Mouse (Mus musculus): ENCODE results near the gene R3hdml. TPM values are rescaled to one million over a fixed set of nuclear protein-coding genes. Genes with fewer than 3 reads are reported as not detected.
"Not testable (repeated sequence)": the region's sequence is repeated elsewhere in the genome, so short reads cannot be mapped to it uniquely, and the experiment has no call there.

The R3hdml gene
- total RNA-seq (2021), result not detected
- long read RNA-seq, experiment 1, result 0 reads
- long read RNA-seq, experiment 2, result 0 reads

DNA sequence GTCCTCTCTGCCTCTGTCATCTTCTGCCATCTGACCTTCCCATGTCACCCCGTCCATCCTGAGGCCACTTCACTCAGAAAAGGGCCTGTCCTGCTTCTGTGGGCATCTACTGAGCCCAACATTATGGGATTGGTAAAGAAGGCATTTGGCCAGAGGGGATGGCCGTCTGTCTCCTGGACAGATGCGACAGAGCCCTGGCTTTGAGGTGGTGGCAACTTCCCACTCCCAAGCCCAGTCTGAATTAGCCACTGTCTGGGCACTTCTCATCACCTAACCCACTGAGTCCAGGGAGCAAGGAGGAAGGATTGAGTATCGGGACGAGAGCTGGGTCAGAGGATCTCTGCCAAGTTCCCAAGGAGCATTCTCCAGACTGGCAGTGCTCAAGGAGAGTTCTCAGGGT, at the start of gene R3hdml:
R3hdml (plus strand) TSS at position 301 of the 400 bp plus-strand sequence.
- DNase-seq (ENCODE audit: low spot score in 2 of 2), result no peak

DNA sequence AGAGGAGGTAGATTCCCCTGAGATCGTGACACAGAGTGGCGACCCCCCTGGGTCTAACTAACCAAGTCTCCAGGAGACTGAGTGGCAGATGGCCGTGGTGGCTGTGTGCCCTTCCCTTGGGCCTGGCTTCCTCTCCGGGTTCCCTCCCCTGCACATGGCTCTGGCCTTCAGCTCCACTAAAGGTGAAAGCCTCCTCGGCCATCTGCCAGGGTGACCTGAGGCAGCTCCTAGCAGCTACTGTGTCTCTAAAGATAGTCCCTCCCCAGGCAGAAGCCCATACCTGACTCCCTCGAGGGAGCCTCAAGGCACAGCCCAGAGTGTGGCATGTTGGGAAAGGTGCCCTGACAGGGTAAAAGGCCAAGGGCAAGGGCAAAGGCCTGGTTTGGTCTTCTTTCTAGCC, 48.6 kb upstream of the R3hdml start:
- no peak for DNase-seq (ENCODE audit: low spot score in 2 of 2)

DNA sequence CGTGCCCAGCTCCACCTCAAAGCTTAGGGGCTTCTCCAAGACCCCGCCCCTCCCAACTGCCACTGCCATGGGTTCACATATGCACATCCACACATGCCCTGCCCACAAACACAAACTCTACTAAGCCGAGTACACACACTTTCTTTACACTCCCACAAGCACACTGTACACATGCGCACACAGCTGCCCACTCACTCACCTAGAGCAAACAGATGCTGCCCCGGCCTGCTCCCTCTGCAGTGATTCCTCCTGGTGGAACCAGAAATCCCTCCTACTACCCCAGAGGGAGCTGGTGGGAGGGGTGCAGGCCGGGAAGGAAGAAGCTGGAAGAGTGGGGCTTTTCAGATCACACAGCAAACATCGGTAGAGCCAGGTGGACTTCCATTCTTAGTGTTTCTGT, 48.1 kb upstream of the R3hdml start:
- no peak for DNase-seq (ENCODE audit: low spot score in 2 of 2)

DNA sequence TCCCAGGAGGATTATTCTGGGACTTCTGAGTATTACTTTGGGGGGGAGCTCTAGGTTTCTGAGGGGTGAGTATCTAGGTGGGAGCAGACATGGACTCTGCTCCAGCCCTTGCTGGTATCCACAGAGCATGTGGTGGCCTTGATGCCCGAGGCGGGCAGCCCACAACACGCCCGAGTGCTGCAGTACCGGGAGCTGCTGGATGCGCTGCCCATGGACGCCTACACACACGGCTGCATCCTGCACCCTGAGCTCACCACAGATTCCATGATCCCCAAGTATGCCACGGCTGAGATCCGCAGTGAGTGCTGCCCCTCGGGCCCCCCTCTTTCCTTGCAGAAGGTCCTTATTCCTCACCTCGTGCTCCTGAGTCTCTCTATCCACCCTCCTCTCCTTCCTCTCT, 44.7 kb upstream of the R3hdml start:
- DNase-seq (ENCODE audit: low spot score in 2 of 2), result no peak

DNA sequence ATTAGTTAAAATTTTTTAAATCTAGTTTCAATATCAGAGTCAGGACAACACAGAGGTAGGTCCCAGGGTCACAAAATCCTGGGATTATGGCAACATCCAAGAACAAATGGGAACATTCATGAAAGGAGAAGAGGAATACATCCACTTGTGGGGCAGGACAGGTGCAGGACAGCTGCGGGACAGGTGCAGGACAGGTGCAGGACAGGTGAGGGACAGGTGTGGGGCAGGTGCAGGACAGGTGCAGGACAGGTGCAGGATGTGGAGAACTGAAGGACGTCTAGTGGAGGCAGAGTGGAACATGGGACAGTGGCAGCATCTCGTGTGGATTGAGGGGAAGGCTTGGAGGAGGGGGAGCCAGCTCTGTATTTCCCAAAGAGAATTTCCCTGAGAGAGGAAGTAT, 42.8 kb upstream of the R3hdml start:
- no peak for DNase-seq (ENCODE audit: low spot score in 2 of 2)

DNA sequence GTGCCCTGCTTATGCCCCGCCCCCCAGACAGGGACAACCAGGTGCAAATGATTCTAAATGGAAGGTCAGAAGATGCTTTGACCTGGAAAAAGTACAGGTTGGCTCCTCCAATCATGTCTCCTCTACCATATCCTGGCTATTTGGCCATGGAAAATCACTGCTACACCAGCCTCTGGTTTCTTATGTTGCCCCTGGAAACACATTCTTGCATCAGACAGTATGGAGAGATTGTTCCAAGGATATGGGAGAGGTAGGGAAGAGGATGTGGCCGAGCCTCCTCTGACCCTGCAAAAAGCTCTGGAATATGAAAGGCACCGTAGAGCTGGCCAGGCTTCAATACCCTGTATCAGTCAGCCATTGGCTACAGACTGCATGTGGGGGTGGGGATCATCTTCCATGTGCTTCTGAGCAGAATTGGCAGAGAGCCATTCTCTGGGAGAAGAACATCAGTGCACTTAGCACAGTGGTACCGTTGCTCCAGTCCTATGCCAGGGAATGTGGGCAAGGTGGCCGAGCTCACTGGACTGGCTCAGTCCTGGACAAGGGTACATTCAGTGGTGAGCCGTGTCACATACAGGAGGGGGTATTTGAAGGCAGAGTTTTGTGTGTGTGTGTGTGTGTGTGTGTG, 41.3 kb upstream of the R3hdml start:
- DNase-seq (ENCODE audit: low spot score in 2 of 2), result no peak

DNA sequence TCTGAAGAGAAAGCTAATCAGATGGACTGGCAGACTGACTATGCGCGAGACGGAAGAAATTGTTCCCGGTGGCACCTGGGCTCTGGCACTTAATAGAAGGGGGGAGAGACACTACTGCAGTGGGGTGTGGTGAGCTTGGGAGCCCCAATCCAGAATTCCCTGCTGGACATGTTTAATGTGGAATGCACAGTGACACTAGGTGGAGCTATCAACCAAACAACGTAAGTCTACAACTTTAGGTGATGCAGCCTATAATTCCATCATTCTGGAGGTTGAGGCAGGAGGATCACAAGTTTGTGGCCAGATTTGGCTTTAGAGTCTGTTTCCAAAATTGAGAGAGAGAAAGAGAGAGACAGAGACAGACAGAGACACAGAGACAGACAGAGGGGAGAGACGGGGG, 39.4 kb upstream of the R3hdml start:
- DNase-seq (ENCODE audit: low spot score in 2 of 2), result no peak

DNA sequence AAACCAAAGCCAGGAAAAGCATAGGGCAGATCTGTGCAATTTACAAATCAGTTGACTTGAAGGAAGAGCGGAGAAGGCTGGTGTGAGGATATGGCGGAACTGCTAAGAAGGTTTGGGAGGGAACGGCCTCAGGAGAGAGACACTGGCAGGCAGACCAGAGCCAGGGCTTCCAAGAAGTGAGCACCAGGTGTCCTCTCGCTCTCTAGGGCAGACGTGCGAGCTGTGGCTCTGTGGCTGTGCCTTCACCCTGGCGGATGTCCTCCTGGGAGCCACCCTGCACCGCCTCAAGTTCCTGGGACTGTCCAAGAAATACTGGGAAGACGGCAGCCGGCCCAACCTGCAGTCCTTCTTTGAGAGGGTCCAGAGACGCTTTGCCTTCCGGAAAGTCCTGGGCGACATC, 38.7 kb upstream of the R3hdml start:
- DNase-seq (ENCODE audit: low spot score in 2 of 2), result no peak

- no peak for DNase-seq (ENCODE audit: low spot score in 2 of 2)
Observed at GRCm38 (mm10) chr2:163458539-163459265, 33.4 kb upstream of the R3hdml start.

- no peak for DNase-seq (ENCODE audit: low spot score in 2 of 2)
Observed at GRCm38 (mm10) chr2:163459380-163459779, 32.7 kb upstream of the R3hdml start.

GRCm38 (mm10) chr2:163460622-163461021, 31.5 kb upstream of the R3hdml start:
- no peak for DNase-seq (ENCODE audit: low spot score in 2 of 2)

- DNase-seq (ENCODE audit: low spot score in 2 of 2), result not testable (repeated sequence)
Observed at GRCm38 (mm10) chr2:163461307-163461706, 30.8 kb upstream of the R3hdml start.

DNA sequence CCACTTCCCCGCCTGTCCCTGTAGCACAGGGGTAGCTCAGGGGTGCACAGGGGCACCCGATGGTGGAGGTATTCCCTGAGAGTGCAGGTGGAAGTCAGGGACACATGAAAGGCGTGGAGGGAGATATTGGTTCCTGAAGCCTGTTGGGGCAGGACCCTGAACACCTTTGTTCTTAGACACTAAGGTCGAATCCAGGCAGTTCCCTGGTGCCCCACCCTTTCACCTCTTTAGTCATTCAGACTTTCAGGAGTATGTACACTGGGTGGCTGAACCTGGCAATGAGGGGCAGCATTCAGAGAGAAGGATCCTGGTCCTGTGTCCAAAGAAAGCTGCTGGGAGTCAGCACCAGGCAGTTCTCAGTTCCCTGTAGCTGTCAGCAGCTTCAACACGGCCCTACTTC, 29.7 kb upstream of the R3hdml start:
- no peak for DNase-seq (ENCODE audit: low spot score in 2 of 2)

- no peak for DNase-seq (ENCODE audit: low spot score in 2 of 2)
Observed at GRCm38 (mm10) chr2:163462801-163463200, 29.3 kb upstream of the R3hdml start.

DNA sequence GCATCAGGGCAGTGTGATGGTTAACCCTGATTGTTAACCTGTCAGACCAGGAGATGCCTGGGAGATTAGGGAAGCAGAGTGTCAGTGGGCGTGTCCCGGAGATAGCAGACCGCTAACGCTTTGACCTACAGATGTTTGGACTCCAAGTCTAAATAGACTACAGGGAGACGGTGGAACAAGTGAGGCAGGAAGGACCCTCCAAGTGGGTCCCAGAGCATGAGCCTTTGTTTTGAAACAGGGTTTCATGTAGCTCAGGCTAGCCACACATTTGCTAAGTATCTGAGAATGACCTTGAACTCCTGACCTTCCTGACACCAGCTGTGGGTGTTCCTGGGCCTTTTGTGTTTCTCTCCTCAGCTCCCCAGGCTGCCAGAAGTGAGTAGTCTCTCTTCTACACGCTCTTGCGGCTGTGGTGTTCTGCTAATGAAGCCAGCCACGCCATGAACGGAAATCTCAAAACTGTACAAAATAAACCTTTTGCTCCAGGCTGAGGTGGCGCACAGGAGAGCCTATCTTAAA, 28.8 kb upstream of the R3hdml start:
- DNase-seq (ENCODE audit: low spot score in 2 of 2), result no peak

GRCm38 (mm10) chr2:163463998-163464397, 28.1 kb upstream of the R3hdml start:
- DNase-seq (ENCODE audit: low spot score in 2 of 2), result no peak

DNA sequence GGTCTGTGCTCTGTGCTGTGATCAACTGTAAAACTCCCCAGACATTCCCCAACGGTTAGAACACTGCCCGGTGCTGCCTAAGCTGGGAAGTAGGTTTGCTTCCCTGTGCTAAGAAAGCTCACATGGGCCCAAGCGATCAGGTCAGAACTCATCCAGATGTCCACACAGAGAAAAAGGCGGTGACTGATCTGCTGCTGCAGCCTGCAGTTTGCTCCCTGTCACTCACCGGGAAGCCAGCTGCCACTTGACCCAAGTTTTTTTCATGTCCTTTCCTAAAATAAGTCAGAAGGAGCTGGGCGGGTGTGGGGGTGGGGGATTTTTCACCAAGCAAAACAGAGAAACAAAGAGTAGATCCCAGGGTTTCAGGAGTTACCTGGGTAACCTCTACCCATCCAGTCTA, 27.6 kb upstream of the R3hdml start:
- no peak for DNase-seq (ENCODE audit: low spot score in 2 of 2)

GRCm38 (mm10) chr2:163466771-163467170, 25.3 kb upstream of the R3hdml start:
- DNase-seq (ENCODE audit: low spot score in 2 of 2), result no peak

DNA sequence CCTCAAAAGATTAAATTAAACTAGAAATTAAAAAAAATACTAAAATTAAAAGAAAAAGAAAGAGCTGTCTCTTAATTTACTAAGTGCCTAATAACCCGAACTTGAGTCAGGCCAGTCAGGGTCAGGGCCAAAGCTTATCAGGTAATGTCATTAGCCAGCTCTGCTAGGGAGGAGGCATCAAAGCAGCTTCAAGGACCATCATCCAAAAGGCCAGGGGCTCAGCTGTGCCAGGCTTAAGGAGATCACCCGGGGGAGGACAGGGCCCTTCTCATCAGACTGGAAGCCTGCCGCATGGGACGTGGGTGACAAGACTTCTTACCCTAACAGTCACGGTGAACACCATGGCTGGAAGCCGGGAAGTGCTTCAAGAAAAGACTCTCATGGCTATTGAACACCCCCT, 24.5 kb upstream of the R3hdml start:
- no peak for DNase-seq (ENCODE audit: low spot score in 2 of 2)

- DNase-seq (ENCODE audit: low spot score in 2 of 2), result no peak
Observed at GRCm38 (mm10) chr2:163468866-163469265, 23.3 kb upstream of the R3hdml start.

- DNase-seq (ENCODE audit: low spot score in 2 of 2), result no peak
Observed at GRCm38 (mm10) chr2:163469711-163470110, 22.4 kb upstream of the R3hdml start.

DNA sequence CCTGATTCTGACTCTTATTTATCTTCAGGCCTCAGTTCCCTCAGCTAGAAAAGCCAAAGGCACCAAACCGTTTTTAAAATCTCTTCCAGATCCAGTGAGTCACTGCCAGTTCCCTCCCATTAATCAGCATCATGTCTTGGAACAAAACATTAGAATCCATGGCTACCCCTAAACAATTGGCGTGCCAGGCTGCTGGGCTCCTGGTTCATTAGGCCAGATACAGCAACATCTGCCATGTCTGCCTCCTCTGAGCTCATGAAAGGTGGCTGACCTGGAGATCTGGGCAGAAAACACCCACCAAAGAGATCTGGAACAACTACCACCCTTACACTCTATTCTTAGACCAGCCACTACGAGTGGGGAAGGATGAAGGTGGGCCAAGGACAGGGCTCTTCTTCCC, 21.0 kb upstream of the R3hdml start:
- no peak for DNase-seq (ENCODE audit: low spot score in 2 of 2)

Data from gastrocnemius, postnatal 4 days (tissue).